11 mouse cellular contexts compared by ENCODE assay signal in genomic region chr4:100596630-100597029, GRCm38 (mm10).
DNase-seq lines count a peak whose midpoint lies in the region; ATAC-seq and TF ChIP-seq lines count a peak whose summit lies in the region.
"Had no signal": no experiment of that assay in that cellular context is flagged by ENCODE, and none has a peak within 500 bp of the region (broad histone marks: within the 10 kb centered on the region; RNA-seq: fewer than 3 reads in every experiment).

No protein-coding gene starts in this region.

- no peaks in the 10 kb centered on the region for H3K36me3 ChIP-seq in hindbrain, embryonic 13.5 days
- H3K36me3 ChIP-seq in hindbrain, embryonic 11.5 days (ENCODE audit: control insufficient read depth, insufficient read depth, low read length), result no peaks in the 10 kb centered on the region
- H3K36me3 ChIP-seq in intestine, embryonic 15.5 days, result no peaks in the 10 kb centered on the region
- H3K36me3 ChIP-seq in heart, adult 2 months (ENCODE audit: control insufficient read depth, insufficient read depth, low read length), result no peaks in the 10 kb centered on the region
- H3K36me3 ChIP-seq: heart, embryonic 10.5 days had no signal

- no peaks in the 10 kb centered on the region for H3K27me3 ChIP-seq in hindbrain, embryonic 13.5 days
- no peaks in the 10 kb centered on the region for H3K27me3 ChIP-seq in hindbrain, embryonic 11.5 days (ENCODE audit: control insufficient read depth, insufficient read depth, low read length)
- no peaks in the 10 kb centered on the region for H3K27me3 ChIP-seq in intestine, embryonic 15.5 days (replicated peaks)
- no peaks in the 10 kb centered on the region for H3K27me3 ChIP-seq in heart, adult 2 months (ENCODE audit: control insufficient read depth, insufficient read depth, low read length)

- no peak overlapping the region for H3K4me3 ChIP-seq in hindbrain, embryonic 13.5 days
- no peak overlapping the region for H3K4me3 ChIP-seq in hindbrain, embryonic 11.5 days (ENCODE audit: low read depth, low read length)
- H3K4me3 ChIP-seq in intestine, embryonic 15.5 days (replicated peaks), result no peak overlapping the region
- no peak overlapping the region for H3K4me3 ChIP-seq in heart, adult 2 months
- H3K4me3 ChIP-seq: heart, embryonic 10.5 days had no signal

- no peaks in the 10 kb centered on the region for H3K9me3 ChIP-seq in hindbrain, embryonic 13.5 days
- H3K9me3 ChIP-seq in hindbrain, embryonic 11.5 days (ENCODE audit: control insufficient read depth, low read length), result no peaks in the 10 kb centered on the region
- no peaks in the 10 kb centered on the region for H3K9me3 ChIP-seq in intestine, embryonic 15.5 days
- H3K9me3 ChIP-seq: heart, embryonic 10.5 days had no signal

- DNase-seq in hindbrain, embryonic 11.5 days (ENCODE audit: low spot score), result no peak
- peak; percentile 2 for DNase-seq in 416B (ENCODE audit: low read depth)
- DNase-seq in cerebellum, postnatal 25 days, result peak; percentile 15 to 46
- DNase-seq in layer of hippocampus, adult 18-20 months (ENCODE audit: low spot score in 2 of 2), result peak; percentile 35 to 65
- DNase-seq in thymus, postnatal 0 days (ENCODE audit: low spot score), result no peak
- no peak for DNase-seq in heart, adult 2 months

- no peak for TF ChIP-seq EP300 in heart, adult 2 months (IDR thresholded peaks at IDR 0.05; ENCODE audit: insufficient read depth, low read depth, low read length)

- TF ChIP-seq CTCF in heart, adult 2 months (IDR thresholded peaks at IDR 0.05), result no peak

- H3K27ac ChIP-seq in hindbrain, embryonic 13.5 days, result peak overlapping the region; percentile 60
- no peak overlapping the region for H3K27ac ChIP-seq in hindbrain, embryonic 11.5 days (ENCODE audit: low read depth, low read length)
- no peak overlapping the region for H3K27ac ChIP-seq in intestine, embryonic 15.5 days
- no peak overlapping the region for H3K27ac ChIP-seq in heart, adult 2 months
- H3K27ac ChIP-seq: heart, embryonic 10.5 days; kidney, postnatal 0 days; liver, embryonic 14.5 days had no signal

- peak; percentile 87 for ATAC-seq in hindbrain, embryonic 13.5 days (ENCODE audit: low FRiP score)
- no peak for ATAC-seq in hindbrain, embryonic 11.5 days (ENCODE audit: low FRiP score)
- no peak for ATAC-seq in intestine, embryonic 15.5 days

- H3K9ac ChIP-seq in hindbrain, embryonic 13.5 days, result no peak overlapping the region
- no peak overlapping the region for H3K9ac ChIP-seq in hindbrain, embryonic 11.5 days (ENCODE audit: low read depth, low read length)
- H3K9ac ChIP-seq in intestine, embryonic 15.5 days, result no peak overlapping the region
- no peak overlapping the region for H3K9ac ChIP-seq in heart, adult 2 months (ENCODE audit: low read depth, low read length)
- H3K9ac ChIP-seq: liver, embryonic 14.5 days had no signal

- no peak for TF ChIP-seq POLR2A in heart, adult 2 months (IDR thresholded peaks at IDR 0.05; ENCODE audit: insufficient read depth, low read depth, low read length)

- 54% methylated on average over 5 of the region's 5 CpGs for WGBS in hindbrain, embryonic 13.5 days
- WGBS in hindbrain, embryonic 11.5 days, result 81% methylated on average over 5 of the region's 5 CpGs
- WGBS in intestine, embryonic 15.5 days, result 79% methylated on average over 5 of the region's 5 CpGs
- WGBS in heart, adult 2 months, result 78% methylated on average over 5 of the region's 5 CpGs

- H3K4me2 ChIP-seq in hindbrain, embryonic 13.5 days, result no peak overlapping the region
- no peak overlapping the region for H3K4me2 ChIP-seq in hindbrain, embryonic 11.5 days (replicated peaks; ENCODE audit: low read depth, low read length)
- no peak overlapping the region for H3K4me2 ChIP-seq in intestine, embryonic 15.5 days (replicated peaks)

- peaks cover 11% of the 10 kb centered on the region for H3K4me1 ChIP-seq in hindbrain, embryonic 13.5 days (replicated peaks)
- H3K4me1 ChIP-seq in hindbrain, embryonic 11.5 days (replicated peaks; ENCODE audit: control insufficient read depth, insufficient read depth, low read length), result no peaks in the 10 kb centered on the region
- H3K4me1 ChIP-seq in intestine, embryonic 15.5 days (replicated peaks), result no peaks in the 10 kb centered on the region
- no peaks in the 10 kb centered on the region for H3K4me1 ChIP-seq in heart, adult 2 months (ENCODE audit: control insufficient read depth, insufficient read depth, low read length)
- H3K4me1 ChIP-seq: heart, embryonic 10.5 days had no signal

- H3K79me2 ChIP-seq in heart, adult 2 months (replicated peaks; ENCODE audit: control insufficient read depth, insufficient read depth, low read length), result no peaks in the 10 kb centered on the region

- intact Hi-C loops in heart, adult 2 months (cut with DNase I), result no loop called here

Comparison
In these comparisons a context has a peak if more than half of its experiments do, and no peak if none do; other contexts are left out.
1. DNase-seq: peak in 416B (single experiment), cerebellum, postnatal 25 days (2 of 2) and layer of hippocampus, adult 18-20 months (2 of 2); none in hindbrain, embryonic 11.5 days (single experiment), thymus, postnatal 0 days (single experiment) and heart, adult 2 months (0 of 2).